Mouse (Mus musculus) liver, adult 2 months (tissue): Measurements from ENCODE around the gene Trpv4.

Source experiments
- CTCF ChIP-seq: fragments of 200-500 bp; IDR thresholded peaks from 2 replicates; pipeline ENCODE4 v1.5.1; 2011; ENCODE audit warnings: low read depth, low read length, control low read depth
- POLR2A ChIP-seq: fragments of 200-500 bp; IDR thresholded peaks from 2 replicates; pipeline ENCODE4 v1.6.1; 2011; ENCODE audit warnings: low read length, control low read depth; ENCODE audit not compliant: insufficient read depth; ENCODE audit errors: extremely low read depth

DNA sequence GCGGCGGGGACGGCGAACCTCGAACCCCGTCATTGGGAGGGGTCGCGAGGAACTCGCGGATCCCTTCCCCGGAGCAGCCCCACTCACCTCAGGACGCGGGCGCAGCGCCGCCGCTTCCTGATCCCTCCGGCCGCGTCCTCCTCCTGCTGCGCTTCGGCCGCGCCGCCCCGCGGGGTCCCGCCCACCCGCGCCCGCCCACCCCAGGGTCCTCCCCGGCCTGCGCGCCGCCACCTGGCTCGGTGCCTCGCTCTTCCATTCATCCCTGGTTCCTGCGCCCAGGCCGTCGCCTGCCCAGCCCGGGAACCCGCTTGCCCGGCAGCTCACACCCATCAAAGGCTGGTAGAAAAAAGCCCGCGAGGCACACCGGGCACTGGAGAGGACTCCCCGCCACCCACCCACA is at the start of gene Trpv4:
- no peak for TF ChIP-seq CTCF
- no peak for TF ChIP-seq POLR2A
